Mouse (Mus musculus) limb, embryonic 14.5 days (tissue): ENCODE results near the gene Aspa. TPM values are rescaled to one million over a fixed set of nuclear protein-coding genes. Genes with fewer than 3 reads are reported as not detected.
"Not testable (repeated sequence)": the region's sequence is repeated elsewhere in the genome, so short reads cannot be mapped to it uniquely, and the experiment has no call there.

ENCODE experiments used
- ATAC-seq: fragments of 200-750 bp; cut with Nextera tagmentation; 2 replicates; pipeline ENCODE4 v1.8.0; 2017; ENCODE audit warnings: low read depth, moderate number of reproducible peaks, moderate TSS enrichment; ENCODE audit not compliant: low FRiP score
- DNase-seq: peaks from one replicate; pipeline ENCODE4 v3.0.0-alpha.2; 2015; ENCODE audit warnings: low spot score
- H3K27ac ChIP-seq: fragments of 300-500 bp; sonication (generic); replicated peaks from 2 replicates; pipeline ENCODE4 v1.5.1; 2014; ENCODE audit warnings: low read depth, mild to moderate bottlenecking, low read length, moderate library complexity, mixed read lengths
- H3K27me3 ChIP-seq: fragments of 300-500 bp; sonication (generic); 2 replicates; pipeline ENCODE4 v1.6.1; 2014; ENCODE audit warnings: low read length, mixed read lengths; ENCODE audit not compliant: control insufficient read depth, insufficient read depth
- H3K36me3 ChIP-seq: fragments of 300-500 bp; sonication (generic); 2 replicates; pipeline ENCODE4 v1.6.1; 2014; ENCODE audit warnings: mild to moderate bottlenecking, low read length, moderate library complexity, mixed read lengths; ENCODE audit not compliant: control insufficient read depth, insufficient read depth
- H3K4me1 ChIP-seq: fragments of 300-500 bp; sonication (generic); 2 replicates; pipeline ENCODE4 v1.6.1; 2014; ENCODE audit warnings: antibody characterized with exemption, low read length, mixed read lengths; ENCODE audit not compliant: control insufficient read depth, insufficient read depth
- H3K4me2 ChIP-seq: fragments of 300-500 bp; sonication (generic); replicated peaks from 2 replicates; pipeline ENCODE4 v1.6.1; 2014; ENCODE audit warnings: low read depth, mild to moderate bottlenecking, low read length, moderate library complexity; ENCODE audit not compliant: severe bottlenecking
- H3K4me3 ChIP-seq: fragments of 300-500 bp; sonication (generic); replicated peaks from 2 replicates; pipeline ENCODE4 v1.5.1; 2014; ENCODE audit warnings: low read length
- H3K9ac ChIP-seq: fragments of 300-500 bp; sonication (generic); 2 replicates; pipeline ENCODE4 v1.6.1; 2014; ENCODE audit warnings: mild to moderate bottlenecking, low read depth, low read length, moderate library complexity; ENCODE audit not compliant: severe bottlenecking
- H3K9me3 ChIP-seq: fragments of 300-500 bp; sonication (generic); 2 replicates; pipeline ENCODE4 v1.6.1; 2016; ENCODE audit warnings: low read length; ENCODE audit not compliant: control insufficient read depth
- POLR2A ChIP-seq: fragments of 200-500 bp; IDR thresholded peaks from 2 replicates; pipeline ENCODE4 v1.8.0; 2012; ENCODE audit warnings: inconsistent platforms, mild to moderate bottlenecking, moderate library complexity, borderline replicate concordance; ENCODE audit not compliant: insufficient read depth, insufficient read length; ENCODE audit errors: extremely low read depth
- WGBS: fragments of 180-500 bp; shearing (Covaris S2); extraction: QIAGEN DNeasy Blood & Tissue Kit; methylation state at CpG from one replicate; pipeline ENCODE4 v1.1.7; 2014; 5-methylcytosine and 5-hydroxymethylcytosine counted together
- polyA plus RNA-seq, 2 experiments: library from polyadenylated mRNA; depleted of rRNA in 1 of 2; stranded (reverse) in 1 of 2; unstranded in 1 of 2; fragments of >200 nt; fragmentation: Nextera tagmentation in 1 of 2; extraction: Ambion mirVana in 1 of 2; gene quantifications; 2 replicates each; pipeline versions ENCODE4 v1.2.1 to v1.2.3; 2012 to 2014

The Aspa gene
- polyA plus RNA-seq, 2 experiments, result 1.0 to 1.1 TPM

DNA sequence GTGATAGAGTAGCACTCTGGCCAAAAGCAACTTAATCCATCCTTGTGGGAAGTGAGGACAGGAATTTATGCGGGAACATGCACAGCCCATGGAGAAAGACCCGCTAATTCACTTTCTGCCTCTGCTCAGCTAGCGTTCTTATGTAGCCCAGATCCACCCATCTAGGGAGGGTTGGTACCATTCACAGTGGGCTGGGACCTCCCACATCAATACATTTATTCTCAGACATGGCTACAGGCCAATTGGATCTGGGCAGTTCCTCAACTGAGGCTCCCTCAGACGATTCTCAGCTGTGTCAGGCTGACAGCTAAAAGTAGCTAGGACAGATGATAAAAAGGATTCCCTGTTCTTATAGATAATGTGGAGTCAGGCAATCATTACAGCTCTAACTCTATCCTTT, 2.0 kb downstream of the Aspa start:
- ATAC-seq, result no peak
- Histone ChIP-seq H3K9me3 (no peaks in the 10 kb centered on the region), H3K4me1 (no peaks in the 10 kb centered on the region), H3K4me2 (no peak overlapping the region), H3K27me3 (no peaks in the 10 kb centered on the region), H3K36me3 (no peaks in the 10 kb centered on the region), H3K4me3 (no peak overlapping the region), H3K9ac (no peak overlapping the region), H3K27ac (no peak overlapping the region)
- 73% methylated on average over 4 of the region's 4 CpGs for WGBS
- DNase-seq, result no peak
- no peak for TF ChIP-seq POLR2A

DNA sequence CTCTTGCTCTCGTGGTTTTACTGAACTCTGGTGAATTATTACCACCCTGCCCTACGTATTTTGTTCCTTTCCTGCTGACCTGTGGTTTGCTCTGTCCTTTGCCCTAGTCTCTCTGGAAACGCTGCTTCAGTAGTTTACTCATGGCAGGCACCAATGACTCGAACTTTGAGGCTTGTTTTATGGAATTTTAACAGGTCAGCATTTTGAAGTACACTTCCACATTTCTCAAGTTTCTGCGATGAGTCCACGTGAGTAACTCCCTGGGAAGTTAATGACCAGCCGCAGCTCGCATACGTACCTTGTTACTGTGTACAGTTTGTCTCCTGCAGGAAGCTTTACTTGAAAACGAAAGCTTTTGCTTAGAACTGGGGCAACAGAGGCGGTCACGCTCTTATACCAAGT, 2.9 kb downstream of the Aspa start:
- Histone ChIP-seq H3K4me2 (0 out of 2 replicates have a peak overlapping the region, but pooled peaks have one; percentile 3), H3K9ac (0 out of 2 replicates have a peak overlapping the region, but pooled peaks have one; percentile 21), H3K4me3 (no peak overlapping the region), H3K4me1 (no peaks in the 10 kb centered on the region), H3K27me3 (no peaks in the 10 kb centered on the region), H3K9me3 (no peaks in the 10 kb centered on the region), H3K27ac (no peak overlapping the region), H3K36me3 (no peaks in the 10 kb centered on the region)
- TF ChIP-seq POLR2A, result no peak
- ATAC-seq, result no peak
- 20% methylated on average over 12 of the region's 12 CpGs for WGBS
- no peak for DNase-seq

DNA sequence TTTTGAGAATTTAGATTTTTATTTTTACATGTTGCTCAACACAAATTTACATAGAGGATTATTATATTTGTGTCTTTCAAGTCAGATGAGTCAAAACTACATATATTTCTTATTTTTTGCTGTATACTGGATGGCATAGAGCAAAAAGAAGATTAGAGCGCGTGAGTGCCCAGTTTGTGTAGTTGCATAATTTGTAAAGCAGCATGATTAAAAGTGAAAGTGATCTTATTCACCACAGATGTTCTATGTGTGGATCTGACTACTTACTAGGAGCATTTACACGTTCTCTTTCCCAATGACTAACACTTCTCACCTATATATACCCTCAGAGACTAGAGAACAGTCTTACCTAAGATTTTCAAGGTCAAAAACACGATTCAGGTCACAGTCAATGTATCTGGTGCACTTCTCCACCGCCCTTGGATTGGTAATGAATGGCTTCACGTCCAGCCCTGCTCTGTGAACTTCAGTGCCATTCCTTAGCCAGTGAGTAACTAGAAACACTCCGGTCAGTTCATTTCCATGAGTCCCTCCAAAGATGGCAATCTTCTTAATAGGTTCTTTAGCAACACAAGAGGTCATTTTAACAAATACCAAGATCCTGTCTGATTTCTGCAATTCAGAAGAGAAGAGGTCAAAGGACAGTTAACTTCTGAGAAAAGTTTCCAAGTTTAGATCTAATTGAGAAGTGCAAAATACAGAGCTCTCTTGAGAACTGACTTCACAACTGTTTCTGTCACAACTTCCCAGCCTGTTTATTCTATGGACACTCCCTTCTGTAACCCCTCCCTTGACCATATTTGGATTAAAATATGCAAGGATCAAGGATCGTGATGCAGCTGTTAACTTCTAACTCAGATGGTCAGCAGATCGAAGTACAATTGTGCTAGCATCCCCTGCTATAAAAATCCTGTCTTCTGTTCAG, 5.2 kb downstream of the Aspa start:
- H3K4me3 ChIP-seq, result no peak overlapping the region
- H3K4me1 ChIP-seq, result no peaks in the 10 kb centered on the region
- H3K36me3 ChIP-seq, result no peaks in the 10 kb centered on the region
- ATAC-seq (no peak), DNase-seq (no peak)
- H3K4me2 ChIP-seq, result no peak overlapping the region
- H3K27me3 ChIP-seq, result no peaks in the 10 kb centered on the region
- H3K9ac ChIP-seq, result no peak overlapping the region
- no peaks in the 10 kb centered on the region for H3K9me3 ChIP-seq
- TF ChIP-seq POLR2A, result no peak
- WGBS, result 68% methylated on average over 9 of the region's 9 CpGs
- no peak overlapping the region for H3K27ac ChIP-seq

DNA sequence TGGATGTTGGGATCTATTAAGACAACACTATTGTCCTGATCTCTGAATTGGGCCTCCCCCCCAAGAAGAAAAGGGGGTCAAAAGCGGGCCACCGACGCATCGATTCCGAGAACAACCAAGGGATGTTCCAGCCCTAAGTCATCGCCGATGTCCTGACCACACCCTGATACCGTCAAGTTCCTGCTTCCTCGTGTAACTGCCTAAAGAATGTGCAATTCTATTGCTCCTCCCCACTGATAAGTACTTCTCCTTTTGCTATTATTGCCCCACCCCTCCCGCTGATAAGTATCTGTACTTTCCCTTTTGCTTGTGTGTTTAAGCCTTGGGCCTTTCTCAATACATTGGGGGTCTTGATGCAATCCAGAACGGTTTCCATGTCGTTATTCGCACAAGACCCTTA, 8.3 kb downstream of the Aspa start:
- H3K36me3 ChIP-seq, DNase-seq, ATAC-seq, H3K9me3 ChIP-seq, H3K4me2 ChIP-seq, H3K4me1 ChIP-seq, H3K4me3 ChIP-seq, H3K27ac ChIP-seq, H3K9ac ChIP-seq, H3K27me3 ChIP-seq: not testable (repeated sequence)
- WGBS, result 94% methylated on average over 13 of the region's 13 CpGs

DNA sequence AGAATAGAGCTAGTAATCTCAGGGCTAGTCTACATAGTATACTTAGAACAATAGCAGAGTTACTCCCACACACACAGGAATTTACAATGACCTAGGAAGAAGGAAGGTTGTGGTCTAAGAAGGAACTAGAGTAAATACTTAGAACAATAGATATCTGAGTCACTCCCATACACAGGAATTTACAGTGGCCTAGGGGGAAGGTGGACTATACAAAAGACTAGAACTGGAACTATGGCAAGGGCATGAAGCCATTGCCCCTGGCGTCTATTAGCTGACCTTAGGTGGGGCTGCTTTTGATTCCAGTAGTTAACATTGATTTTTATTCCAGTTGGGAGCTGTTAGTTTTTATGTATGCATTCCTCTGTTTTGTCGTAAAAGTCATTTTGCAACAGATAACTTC, 10.8 kb downstream of the Aspa start:
- not testable (repeated sequence) for H3K27me3 ChIP-seq, H3K4me1 ChIP-seq, ATAC-seq, H3K36me3 ChIP-seq, H3K4me2 ChIP-seq, DNase-seq, H3K9me3 ChIP-seq, H3K4me3 ChIP-seq, H3K9ac ChIP-seq, H3K27ac ChIP-seq
- 86% methylated on average over 2 of the region's 2 CpGs for WGBS
